Mouse (Mus musculus): ENCODE measurements around the gene Iqcc.

DNA sequence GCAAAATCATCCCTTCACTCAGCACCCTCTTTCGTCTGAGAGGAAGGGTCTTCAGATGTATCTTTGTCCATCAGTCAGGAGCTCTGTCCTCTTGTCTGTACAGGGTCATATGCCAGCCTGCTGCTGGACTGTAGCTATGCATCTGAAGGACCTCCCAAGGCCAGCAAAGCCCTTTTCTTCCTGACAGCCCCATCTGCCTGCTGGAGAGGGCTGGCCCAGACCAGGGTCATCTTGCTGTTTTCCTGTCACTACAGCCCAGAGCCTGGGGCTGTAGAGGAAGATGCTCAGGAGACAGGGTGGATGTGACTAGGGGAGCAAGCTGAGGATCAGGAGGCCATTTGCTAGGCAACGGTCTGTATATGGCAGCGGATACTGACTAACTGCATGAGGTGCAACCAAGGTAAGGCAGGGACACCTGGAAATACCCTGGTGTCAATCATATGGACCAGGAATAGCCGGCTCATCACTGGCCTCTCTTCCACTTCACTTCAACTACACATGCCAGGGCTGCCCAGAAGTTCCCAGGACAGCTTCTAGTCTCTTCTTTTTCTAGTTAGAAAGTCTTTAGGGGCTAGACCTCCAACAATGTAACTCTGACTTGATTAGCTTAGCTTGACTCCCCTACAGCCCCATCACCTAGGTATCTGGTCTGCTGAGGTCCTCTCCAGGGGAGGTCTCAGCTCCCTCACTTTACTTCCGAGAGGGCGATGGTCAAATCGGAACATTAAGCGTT lies 4.1 kb upstream of the Iqcc start:
- no peak for TF ChIP-seq EP300 (IDR thresholded peaks at IDR 0.05; ENCODE audit: low read depth)
- TF ChIP-seq CTCF (IDR thresholded peaks at IDR 0.05; ENCODE audit: low read depth): no peak
